Mouse (Mus musculus): ENCODE data around the gene Slc35b1. TPM values are rescaled to one million over a fixed set of nuclear protein-coding genes. Genes with fewer than 3 reads are reported as not detected.

The Slc35b1 gene
- total RNA-seq (2021): 10 to 100 TPM; 36.6 to 43.4 TPM

DNA sequence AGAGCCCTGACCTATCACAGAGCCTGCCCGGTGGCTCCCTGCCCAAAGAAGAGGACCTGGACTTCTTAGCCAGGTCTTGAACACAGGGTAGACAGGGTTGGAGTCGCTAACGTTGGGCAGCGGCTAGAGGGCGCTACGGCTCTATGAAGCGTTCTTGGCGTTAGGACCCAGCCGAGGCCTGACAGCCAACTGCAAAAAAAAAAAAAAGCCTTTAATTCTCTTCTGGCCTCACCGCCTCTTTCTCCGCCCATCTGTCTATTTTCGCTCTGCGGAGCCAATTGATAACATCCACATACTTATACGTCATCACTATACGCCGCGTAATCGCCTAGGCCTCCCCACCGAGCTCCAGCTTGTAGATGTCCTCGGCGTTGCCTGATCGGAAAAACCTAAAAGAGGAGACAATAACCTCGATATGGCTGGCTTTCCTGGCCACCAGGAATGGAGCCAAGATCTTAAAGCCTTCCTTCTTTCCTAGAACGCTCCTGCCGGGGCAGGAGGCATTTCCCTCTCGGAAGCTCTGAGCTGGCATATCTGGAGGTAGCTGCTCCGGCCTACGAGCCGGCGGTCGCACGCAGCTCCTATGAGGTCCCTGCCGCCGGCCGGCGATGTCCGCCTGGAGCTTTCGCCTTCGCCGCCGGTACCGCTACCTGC lies at the start of gene Slc35b1:
Gene Slc35b1 (plus strand): TSS at position 374 of the 654 bp plus-strand sequence.
- intact Hi-C loops (cut with DNase I): loop anchor here (1.0 to 10.0 kb wide), 3 partner anchors 74 to 270 kb away; partner anchors contain the start of gene Kat7
- DNase-seq (ENCODE audit: low spot score): peak; percentile 91

DNA sequence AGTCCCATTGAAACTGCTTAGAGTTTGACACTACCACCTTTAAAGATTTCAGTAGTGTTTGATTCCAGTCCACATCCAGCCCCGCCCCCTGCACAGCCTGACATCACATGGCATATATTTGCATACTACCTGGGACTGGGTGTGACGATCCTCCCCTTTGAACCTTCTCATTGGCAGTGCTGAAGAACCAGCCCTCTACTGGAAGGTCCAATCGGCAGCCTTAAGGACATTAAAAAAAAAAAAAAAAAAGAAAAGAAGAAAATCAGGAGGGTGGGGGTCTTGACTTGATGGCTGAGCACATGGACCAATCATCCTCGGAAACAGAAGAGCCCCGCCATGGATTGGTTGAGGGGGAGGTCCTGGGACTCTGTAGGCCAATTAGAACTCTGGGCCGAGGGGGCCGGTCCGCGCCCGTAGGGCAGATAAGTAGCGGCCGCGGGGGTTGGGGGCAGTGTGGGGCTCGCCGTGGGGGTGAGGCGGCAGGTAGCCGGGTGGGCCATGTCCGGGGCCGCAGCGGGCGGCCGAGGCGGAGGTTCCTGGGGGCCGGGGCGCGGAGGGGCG lies 47.8 kb upstream of the Slc35b1 start, which contains the start of gene Fam117a:
Gene Fam117a (plus strand): TSS at position 451 of the 561 bp plus-strand sequence.
- intact Hi-C loops (cut with DNase I): no loop called here

DNA sequence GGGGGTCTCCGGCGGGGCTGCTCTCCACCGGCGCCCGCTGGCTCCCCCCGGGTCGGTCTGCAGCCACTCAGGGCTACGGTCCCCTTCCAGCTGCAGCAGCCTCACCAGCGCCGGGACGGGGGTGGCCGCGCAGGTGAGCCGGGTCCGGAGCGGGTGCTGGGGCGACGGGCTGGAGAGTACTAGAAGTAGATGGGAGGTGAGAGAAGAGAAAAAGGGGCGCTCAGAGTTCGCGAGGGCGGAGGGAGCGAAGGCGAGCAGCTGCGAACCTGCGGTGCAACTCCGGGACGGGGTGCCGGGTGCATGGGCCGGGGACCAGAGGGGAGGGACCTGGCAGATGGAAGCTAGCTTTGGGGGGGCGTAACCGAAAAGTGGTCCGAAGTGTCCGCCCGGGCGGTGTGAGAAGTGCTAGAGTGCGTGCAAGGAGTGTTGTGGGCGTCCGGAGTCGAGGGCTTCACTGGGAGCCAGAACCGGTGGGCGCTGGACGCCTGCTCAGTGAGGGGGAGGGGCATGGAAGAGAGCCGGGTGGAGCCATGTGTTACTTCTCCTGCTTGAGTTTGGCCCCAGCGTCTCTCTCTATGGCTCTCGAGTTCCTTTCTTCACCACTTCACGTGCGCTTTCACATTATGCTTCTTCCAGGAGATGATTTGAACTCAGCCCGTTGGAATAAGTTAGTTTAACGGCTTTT lies 47.2 kb upstream of the Slc35b1 start:
- intact Hi-C loops (cut with DNase I): no loop called here
- peak; percentile 36 for DNase-seq (ENCODE audit: low spot score)

More for the DNA sequence above, 47.8 kb upstream of the Slc35b1 start, which contains the start of gene Fam117a:
- DNase-seq (ENCODE audit: low spot score): peak; percentile 82

DNA sequence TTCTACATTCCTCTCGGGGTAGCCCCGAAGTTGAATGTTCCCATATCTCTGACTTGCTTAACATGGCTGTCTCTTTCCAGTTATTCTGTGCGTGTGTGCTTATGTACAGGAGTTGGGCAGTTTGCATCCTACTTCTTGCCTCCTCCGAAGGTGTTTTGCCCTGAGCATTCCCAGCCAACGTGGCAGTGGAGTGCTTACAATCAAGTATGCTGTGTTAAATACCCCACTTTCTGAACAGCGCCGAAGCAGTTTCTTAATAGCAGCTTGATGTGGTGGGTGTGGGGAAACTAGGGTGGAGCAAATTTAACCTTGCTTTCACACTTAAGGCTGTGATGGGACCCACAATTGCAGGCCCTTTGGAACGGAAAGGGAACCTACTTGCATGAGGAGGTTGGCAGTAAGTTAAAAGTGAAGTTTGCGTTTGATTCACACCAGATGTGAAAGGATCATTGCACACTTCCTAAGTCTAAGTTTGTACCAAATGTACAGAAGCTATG lies 46.6 kb upstream of the Slc35b1 start:
- intact Hi-C loops (cut with DNase I): no loop called here

DNA sequence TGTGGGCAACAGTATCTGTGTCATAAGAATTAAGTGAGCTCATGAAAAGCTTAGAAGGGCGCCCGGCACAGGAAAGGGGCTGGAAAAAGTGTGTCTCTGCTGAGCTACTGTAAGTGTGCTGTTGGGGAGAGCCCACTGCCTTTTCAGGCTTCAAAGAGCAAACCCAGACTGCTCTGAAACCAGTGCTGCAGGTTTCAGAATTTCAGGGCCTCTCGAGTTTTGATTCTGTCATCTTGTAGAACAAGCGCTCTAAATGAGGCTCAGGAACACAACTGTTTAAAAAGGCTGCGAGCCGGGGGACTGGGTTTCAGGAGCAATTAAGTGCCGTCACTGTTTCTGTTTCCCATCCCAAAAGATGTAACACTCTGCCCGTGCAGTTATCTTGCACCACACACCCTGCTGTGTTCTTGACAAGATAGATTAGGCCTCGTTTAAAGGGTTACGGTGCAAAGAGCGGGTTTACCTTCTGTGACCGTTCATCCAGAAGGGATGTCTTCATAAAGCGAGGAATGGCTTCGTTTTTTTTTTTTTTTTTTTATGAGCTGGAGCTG lies 44.9 kb upstream of the Slc35b1 start:
- intact Hi-C loops (cut with DNase I): no loop called here
- no peak for DNase-seq (ENCODE audit: low spot score)

More for the DNA sequence above, 46.6 kb upstream of the Slc35b1 start:
- no peak for DNase-seq (ENCODE audit: low spot score)

DNA sequence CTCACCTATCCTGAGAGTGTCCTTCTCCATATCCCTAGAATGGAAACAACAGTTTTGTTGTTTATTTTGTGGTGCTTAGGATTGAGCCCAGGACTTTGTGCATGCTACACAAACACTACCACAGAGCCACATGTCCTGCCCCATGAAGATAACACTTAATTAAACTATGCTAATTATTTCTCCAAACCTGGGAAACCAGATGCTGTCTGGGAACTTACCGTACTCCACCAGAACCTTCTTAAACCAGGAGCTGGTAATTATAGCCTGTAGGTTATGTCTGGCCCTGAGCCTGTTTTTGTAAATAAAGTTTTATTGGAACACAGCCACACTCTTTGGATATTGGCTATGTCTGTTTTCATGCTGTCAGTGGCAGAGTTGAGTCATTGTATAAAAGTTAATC lies 44.2 kb upstream of the Slc35b1 start:
- no peak for DNase-seq (ENCODE audit: low spot score)
- intact Hi-C loops (cut with DNase I): no loop called here

DNA sequence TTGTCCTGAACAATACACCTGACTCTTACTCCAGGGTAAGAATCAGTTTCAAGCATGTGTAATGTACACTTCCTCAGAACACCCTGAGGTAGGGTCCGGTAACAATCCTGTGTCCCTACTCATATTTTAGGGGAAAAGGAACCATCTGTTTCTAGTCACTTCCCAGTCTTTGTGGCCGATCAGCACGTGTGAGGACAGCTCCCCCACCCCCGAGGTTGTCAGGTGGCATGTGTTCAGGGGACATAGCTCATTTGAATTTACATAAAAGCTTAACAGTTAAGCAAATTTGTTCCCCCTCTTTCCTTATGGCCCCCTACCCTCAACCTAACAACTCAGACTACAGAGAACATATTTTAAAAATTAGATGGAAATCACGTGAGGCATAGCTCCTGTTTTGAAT lies 43.8 kb upstream of the Slc35b1 start:
- no peak for DNase-seq (ENCODE audit: low spot score)

DNA sequence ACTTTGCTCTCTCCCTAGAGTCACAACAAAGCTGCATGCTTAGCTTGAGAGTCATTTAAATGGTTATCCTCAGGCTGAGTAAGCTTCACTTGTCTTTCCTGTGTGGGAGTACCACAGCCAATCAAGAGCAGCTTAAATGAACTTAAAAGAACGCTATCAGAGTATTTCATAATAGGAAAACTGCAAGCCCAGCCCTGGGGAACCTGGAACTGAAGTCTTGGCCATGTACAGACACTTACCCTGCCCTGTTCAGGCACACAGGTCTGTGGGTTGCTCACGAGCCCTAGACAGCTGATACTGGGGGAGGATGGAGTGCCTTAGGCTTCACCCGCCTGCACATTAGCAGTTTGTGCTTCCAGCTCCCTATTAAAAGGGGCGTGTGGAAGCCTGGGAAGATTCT lies 41.3 kb upstream of the Slc35b1 start:
- no peak for DNase-seq (ENCODE audit: low spot score)
- intact Hi-C loops (cut with DNase I): no loop called here

More for the DNA sequence above, 43.8 kb upstream of the Slc35b1 start:
- intact Hi-C loops (cut with DNase I): no loop called here

DNA sequence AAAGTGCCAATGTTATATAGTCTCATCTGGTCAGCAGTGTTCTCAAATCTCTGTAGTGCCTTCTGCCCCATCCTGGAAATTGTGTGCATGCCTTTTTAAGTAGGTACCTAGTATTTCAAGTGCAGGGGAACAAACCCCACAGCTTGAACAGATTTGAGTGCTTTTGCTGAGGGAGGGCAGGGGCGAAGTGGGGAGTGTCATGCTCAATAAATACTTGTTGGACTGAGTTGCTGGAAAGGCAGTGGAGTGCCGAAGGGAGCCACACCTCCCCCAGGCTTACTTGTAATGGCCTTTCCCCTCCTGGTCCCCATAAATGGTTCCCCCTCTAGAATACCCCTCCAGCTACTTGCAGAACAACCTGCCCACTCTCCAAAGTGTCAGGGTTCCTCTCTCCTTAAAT lies 40.3 kb upstream of the Slc35b1 start:
- DNase-seq (ENCODE audit: low spot score): no peak
- intact Hi-C loops (cut with DNase I): no loop called here

DNA sequence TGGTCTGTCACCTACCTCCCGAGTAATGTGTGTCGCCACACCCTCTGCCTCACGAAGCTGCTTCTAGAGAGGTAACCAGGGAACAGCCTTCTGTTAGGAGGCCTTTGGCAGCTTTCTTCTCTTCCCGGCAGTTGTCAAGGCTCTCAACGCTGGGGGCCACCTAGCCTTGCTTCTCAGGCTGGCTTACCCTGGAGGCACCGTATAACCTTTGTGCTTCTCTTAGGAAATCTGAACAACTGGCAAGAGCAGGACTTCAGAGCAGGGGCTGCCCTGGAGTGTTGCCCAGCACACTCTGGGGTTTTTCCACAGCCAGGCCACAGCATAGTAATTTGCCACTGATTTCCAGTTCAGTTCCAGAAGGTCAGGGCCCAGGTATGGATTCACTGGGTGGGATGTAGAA lies 34.2 kb upstream of the Slc35b1 start:
- DNase-seq (ENCODE audit: low spot score): no peak

DNA sequence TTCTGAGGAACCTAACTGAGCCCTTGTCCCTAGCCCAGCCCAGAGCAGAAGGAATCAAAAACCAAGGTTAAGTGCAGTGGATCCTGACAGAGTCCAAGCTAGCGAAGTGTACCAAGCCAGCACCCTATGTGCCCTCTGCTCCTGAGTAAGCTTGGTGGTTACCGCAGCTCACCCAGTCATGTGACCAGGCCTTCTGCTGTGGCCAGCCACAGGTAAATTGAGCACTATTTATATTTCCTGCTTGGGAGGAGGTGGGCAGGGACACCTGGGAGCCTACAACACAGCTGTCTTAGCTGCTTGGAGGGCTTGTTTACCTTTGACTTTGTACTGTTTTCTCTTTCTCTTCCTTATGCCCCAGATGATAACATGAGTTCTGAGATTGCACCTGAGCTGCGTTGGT lies 33.5 kb upstream of the Slc35b1 start:
- no peak for DNase-seq (ENCODE audit: low spot score)
- intact Hi-C loops (cut with DNase I): no loop called here

More for the DNA sequence above, 34.2 kb upstream of the Slc35b1 start:
- intact Hi-C loops (cut with DNase I): no loop called here

DNA sequence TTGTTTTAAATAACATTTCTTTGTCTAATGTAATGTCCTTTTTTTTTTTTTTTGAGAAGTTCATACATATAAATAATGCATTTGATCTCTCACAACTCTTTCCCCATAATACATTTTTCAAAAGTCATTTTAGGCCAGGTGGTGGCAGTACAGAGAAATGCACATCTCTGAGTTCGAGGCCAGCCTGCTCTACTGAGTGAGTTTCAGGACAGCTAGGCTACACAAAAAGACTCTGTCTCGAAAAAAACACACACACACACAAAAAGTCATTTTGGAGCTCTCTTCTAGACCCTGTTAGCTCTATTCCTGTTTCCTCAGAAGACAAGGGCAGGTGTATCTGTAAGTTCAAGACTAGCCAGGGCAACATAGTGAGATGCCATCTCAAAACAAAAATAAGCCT lies 31.8 kb upstream of the Slc35b1 start:
- intact Hi-C loops (cut with DNase I): no loop called here
- DNase-seq (ENCODE audit: low spot score): no peak

DNA sequence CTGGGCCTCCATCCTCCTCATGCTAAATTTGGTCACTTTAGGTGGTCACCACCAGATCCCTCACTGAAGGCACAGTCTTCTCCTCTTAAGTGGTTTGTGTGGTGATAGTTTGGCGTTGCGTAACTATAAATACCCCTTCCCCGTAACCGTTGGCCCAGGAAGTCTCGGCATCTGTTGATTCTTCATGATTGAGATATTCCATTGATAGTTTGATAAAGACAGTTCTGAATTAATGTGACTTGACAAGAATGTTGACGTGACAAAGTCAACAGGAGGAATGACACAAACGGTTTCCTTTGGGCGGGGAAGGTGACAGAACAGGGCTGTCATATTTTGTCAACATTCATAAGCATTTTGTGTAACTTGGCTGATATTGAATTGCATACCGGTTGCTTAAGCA lies 31.3 kb upstream of the Slc35b1 start:
- DNase-seq (ENCODE audit: low spot score): no peak
- intact Hi-C loops (cut with DNase I): no loop called here

DNA sequence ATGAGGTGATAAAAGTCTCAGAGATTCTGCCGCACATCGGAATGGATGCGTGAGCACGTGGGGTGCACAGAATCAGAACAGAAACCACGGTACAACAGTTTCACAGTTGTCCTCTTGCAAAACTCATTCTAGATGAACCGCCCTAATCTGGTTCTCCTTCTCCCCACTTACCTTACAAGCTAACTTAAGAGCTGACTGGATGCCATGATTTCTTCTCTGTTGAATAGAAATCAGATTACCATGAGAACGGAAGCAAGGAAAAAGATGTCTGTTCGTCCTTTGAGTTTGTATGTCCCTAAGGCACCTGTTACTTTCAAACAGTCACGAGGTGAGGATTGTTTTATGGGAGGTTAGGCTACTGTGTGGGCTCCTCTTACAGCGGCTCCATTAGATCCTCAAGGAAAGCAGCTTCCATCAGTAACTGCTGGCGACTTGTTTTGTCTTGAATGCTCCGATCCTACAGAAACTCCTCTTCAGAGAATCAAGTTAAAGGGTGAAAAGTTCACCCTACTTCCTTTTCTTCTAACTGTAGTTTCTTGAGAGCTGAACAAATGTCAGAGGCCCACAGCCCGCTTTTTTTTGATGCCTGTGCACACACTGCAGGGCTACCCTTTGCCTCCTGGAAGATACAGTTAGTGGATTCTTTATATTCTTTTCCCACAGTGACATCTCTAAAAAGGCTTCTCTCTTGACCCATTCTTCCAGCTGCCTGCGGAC lies 30.1 kb upstream of the Slc35b1 start:
- DNase-seq (ENCODE audit: low spot score): no peak
- intact Hi-C loops (cut with DNase I): no loop called here

DNA sequence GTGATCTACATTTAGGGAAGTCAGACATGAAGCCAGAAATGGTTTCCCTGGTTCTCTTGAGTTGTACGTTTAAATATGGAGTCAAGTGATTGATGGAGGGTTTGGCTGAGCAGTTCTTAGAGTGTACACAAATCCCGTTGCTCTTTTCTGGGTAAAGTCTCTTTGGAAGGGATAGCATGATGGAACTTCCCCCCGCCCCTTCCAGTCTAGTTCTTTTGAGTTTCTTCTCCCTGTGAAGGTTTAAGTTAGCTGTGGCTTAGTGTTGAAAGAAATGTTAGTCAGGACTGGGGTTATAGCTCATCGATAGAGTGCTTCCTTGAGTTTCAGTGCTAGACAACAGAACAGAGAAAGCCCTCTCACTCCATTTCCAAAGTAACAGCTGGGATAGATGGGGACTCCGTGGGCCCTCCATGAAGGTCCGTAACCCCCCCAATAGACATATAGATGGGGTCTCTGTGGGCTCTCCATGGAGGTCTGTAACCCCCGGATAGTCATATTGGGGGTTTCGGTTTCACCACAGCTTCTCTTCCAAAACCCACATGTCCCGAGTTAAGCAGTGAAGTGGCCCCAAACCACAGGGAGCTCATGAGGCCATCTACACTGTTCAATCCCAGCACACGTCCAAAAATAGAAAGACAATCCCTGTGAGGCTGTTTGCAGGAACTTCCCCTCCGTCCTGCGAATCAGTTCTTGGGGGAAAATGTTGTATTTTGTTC lies 29.4 kb upstream of the Slc35b1 start:
- no peak for DNase-seq (ENCODE audit: low spot score)
- intact Hi-C loops (cut with DNase I): no loop called here

DNA sequence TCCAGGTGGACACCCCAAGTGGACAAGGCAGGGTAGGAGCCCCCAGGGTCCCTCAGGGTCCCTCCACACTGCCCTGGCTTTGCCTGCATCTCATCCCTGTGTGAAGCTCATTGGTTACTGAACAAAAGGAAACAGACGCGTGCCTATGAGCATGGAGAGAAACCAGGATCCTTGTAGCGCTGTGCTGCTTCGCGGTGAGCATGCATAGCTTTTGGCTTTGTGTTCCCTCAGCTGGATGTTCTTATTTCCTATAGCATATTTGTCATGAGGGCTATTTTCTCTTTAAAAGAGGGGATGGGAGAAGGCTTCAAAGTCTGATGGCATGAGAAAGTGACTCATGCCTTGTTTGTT lies 28.9 kb upstream of the Slc35b1 start:
- intact Hi-C loops (cut with DNase I): no loop called here
- no peak for DNase-seq (ENCODE audit: low spot score)

DNA sequence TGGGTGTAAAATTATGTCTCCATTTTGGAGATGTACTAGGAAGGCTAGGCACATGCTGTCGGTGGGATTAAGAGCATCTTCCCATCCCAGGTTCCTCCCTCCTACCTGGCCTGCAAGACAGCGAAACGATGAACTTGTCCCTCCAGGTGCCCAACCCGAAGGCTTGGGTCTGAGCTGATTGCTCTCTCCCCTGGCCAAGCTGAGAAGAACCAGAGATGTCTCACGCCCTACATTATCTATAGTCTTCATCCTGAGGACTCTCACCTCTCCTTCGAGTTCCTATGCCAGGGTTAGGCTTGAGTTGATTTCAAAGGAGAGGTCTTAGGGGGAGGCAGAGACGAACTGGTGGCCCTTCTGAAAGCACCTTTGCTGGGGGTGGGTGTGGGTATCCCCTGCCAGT lies 28.5 kb upstream of the Slc35b1 start:
- no peak for DNase-seq (ENCODE audit: low spot score)
- intact Hi-C loops (cut with DNase I): no loop called here

DNA sequence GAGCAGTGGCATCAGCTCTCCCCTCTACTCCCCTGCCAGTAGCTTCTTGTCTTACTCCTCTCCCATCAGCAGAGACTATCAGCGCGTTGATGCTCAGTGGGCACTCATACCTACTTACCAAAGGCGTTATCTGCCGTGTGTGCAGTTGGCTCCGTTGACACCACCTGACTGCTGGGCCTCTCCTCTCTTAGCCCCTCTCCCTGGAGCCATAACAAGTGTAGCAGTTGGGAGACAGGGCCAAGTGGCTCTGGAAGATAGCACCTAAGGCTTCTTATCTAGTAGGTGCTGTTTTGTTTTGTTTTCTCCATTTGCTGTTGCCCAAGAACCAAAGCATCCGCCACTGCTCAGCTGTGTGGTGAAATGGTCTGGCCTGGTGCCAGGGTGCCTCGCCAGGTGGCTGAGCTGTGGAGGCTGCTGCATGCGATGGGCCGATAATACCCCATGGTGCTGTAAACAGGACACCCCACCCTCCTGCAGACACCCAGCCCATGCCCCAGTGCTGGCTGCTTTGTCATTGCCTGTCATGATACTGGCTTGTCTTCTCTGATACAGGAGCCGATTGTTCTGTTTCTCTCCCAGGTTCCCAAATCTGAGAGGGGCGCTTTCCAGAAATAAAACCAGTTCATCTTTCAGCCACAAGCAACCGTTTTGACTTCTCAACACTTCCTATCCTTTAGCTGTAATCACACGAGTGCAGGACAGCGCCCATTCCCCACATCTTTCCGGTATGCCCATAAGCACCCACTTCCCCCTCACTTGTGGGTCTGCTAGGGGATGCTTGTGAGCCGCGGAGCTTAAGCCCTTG lies 27.8 kb upstream of the Slc35b1 start:
- intact Hi-C loops (cut with DNase I): no loop called here
- DNase-seq (ENCODE audit: low spot score): peak; percentile 47

DNA sequence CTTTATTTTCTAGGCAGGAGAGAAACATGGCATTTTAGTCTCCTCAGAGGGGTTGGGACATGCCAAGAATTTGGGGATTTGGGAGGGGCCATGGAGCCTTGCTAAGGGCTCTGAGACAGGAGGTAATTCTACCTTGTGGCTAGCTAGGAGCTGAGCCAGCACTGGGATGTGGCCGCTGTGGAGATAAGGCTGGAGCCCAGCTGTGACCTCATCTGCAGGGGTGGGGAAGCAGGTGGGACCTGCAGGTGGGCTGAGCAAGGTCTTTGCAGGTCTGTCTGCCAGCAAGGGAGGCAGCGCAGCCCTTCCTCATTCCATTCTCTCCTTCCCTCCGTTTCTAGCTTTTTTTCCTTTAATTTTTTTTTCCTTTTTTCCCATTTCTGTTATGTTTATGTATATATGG lies 26.2 kb upstream of the Slc35b1 start:
- intact Hi-C loops (cut with DNase I): no loop called here
- DNase-seq (ENCODE audit: low spot score): no peak
